Mouse (Mus musculus) liver, postnatal 0 days (tissue): Measurements from ENCODE around the gene Gm21992. TPM values are rescaled to one million over a fixed set of nuclear protein-coding genes. Genes with fewer than 3 reads are reported as not detected.

Experiments used
- ATAC-seq: fragments of 200-750 bp; cut with Nextera tagmentation; 2 replicates; pipeline ENCODE4 v1.8.0; 2017; ENCODE audit warnings: mild to moderate bottlenecking, moderate library complexity
- DNase-seq: peaks from one replicate; pipeline ENCODE4 v3.0.0-alpha.2; 2016
- H3K27ac ChIP-seq: fragments of 300-500 bp; sonication (generic); 2 replicates; pipeline ENCODE4 v1.5.1; 2014; ENCODE audit warnings: antibody characterized with exemption, moderate library complexity, mild to moderate bottlenecking, low read depth
- H3K27me3 ChIP-seq: fragments of 300-500 bp; sonication (generic); 2 replicates; pipeline ENCODE4 v1.6.1; 2014; ENCODE audit warnings: low read length, control low read depth, mixed read lengths; ENCODE audit not compliant: insufficient read depth
- H3K36me3 ChIP-seq: fragments of 300-500 bp; sonication (generic); replicated peaks from 2 replicates; pipeline ENCODE4 v1.6.1; 2014; ENCODE audit warnings: mild to moderate bottlenecking, control low read depth, low read length, moderate library complexity, mixed read lengths; ENCODE audit not compliant: insufficient read depth
- H3K4me1 ChIP-seq: fragments of 300-500 bp; sonication (generic); 2 replicates; pipeline ENCODE4 v1.6.1; 2014; ENCODE audit warnings: antibody characterized with exemption, mild to moderate bottlenecking, control low read depth; ENCODE audit not compliant: insufficient read depth
- H3K4me2 ChIP-seq: fragments of 300-500 bp; sonication (generic); 2 replicates; pipeline ENCODE4 v1.6.1; 2014; ENCODE audit warnings: low read depth, mild to moderate bottlenecking, low read length, moderate library complexity, mixed read lengths
- H3K4me3 ChIP-seq: fragments of 300-500 bp; sonication (generic); 2 replicates; pipeline ENCODE4 v1.5.1; 2014; ENCODE audit warnings: low read depth, low read length
- H3K9ac ChIP-seq: fragments of 300-500 bp; sonication (generic); replicated peaks from 2 replicates; pipeline ENCODE4 v1.6.1; 2014; ENCODE audit warnings: mild to moderate bottlenecking, moderate library complexity
- H3K9me3 ChIP-seq: fragments of 300-500 bp; sonication (generic); 2 replicates; pipeline ENCODE4 v1.6.1; 2016; ENCODE audit warnings: mild to moderate bottlenecking, control low read depth, low read length, mixed read lengths
- CTCF ChIP-seq: sonication (generic); IDR thresholded peaks from 2 replicates; pipeline ENCODE4 v1.5.1; 2016; ENCODE audit warnings: antibody characterized with exemption, low read depth
- EP300 ChIP-seq: IDR thresholded peaks from 2 replicates; pipeline ENCODE4 v1.6.1; 2016; ENCODE audit warnings: antibody characterized with exemption, low read depth, mild to moderate bottlenecking
- WGBS: fragments of 180-500 bp; shearing (Covaris S2); extraction: QIAGEN DNeasy Blood & Tissue Kit; methylation state at CpG from one replicate; pipeline ENCODE4 v1.1.7; 2014; ENCODE audit not compliant: insufficient replicate concordance; 5-methylcytosine and 5-hydroxymethylcytosine counted together
- polyA plus RNA-seq: library from polyadenylated mRNA; unstranded; fragments of >200 nt; fragmentation: Nextera tagmentation; extraction: Ambion mirVana; gene quantifications from 2 replicates; pipeline ENCODE4 v1.2.1, GENCODE M21; 2015

Gm21992 gene
- polyA plus RNA-seq, 1 experiment from 2014 or later, result 13.1 TPM

- Histone ChIP-seq H3K9me3 (0 out of 2 replicates have a peak, but pooled peaks cover 3% of the 10 kb centered on the region), H3K27me3 (no peaks in the 10 kb centered on the region), H3K9ac (peak overlapping the region; percentile 83), H3K36me3 (peaks cover 7% of the 10 kb centered on the region), H3K27ac (peak overlapping the region; percentile 96), H3K4me1 (peaks cover 26% of the 10 kb centered on the region), H3K4me3 (peak overlapping the region; percentile 74), H3K4me2 (peak overlapping the region; percentile 86)
- ATAC-seq (no peak), DNase-seq (no peak)
- WGBS, result 1% methylated on average over 17 of the region's 17 CpGs
- TF ChIP-seq EP300 (no peak), CTCF (no peak)
These were observed 708 bp downstream of the Gm21992 start for GRCm38 (mm10) chr19:4810746-4811062.

- peak overlapping the region; percentile 96 for H3K27ac ChIP-seq
- no peak for TF ChIP-seq EP300
- TF ChIP-seq CTCF, result no peak
- H3K4me1 ChIP-seq, result peaks cover 28% of the 10 kb centered on the region
- peaks cover 7% of the 10 kb centered on the region for H3K36me3 ChIP-seq
- H3K4me2 ChIP-seq, result peak overlapping the region; percentile 86
- ATAC-seq, result no peak
- H3K9ac ChIP-seq, result peak overlapping the region; percentile 83
- no peaks in the 10 kb centered on the region for H3K9me3 ChIP-seq
- no peaks in the 10 kb centered on the region for H3K27me3 ChIP-seq
- H3K4me3 ChIP-seq, result peak overlapping the region; percentile 74
- no peak for DNase-seq
- under 1% methylated on average over 14 of the region's 14 CpGs for WGBS
These were observed 1.1 kb downstream of the Gm21992 start for GRCm38 (mm10) chr19:4810309-4810708.

GRCm38 (mm10) chr19:4803283-4803682, 8.1 kb downstream of the Gm21992 start:
- H3K27ac ChIP-seq, result no peak overlapping the region
- no peaks in the 10 kb centered on the region for H3K9me3 ChIP-seq
- no peak overlapping the region for H3K4me3 ChIP-seq
- peaks cover 11% of the 10 kb centered on the region for H3K4me1 ChIP-seq
- no peak for TF ChIP-seq EP300
- TF ChIP-seq CTCF, result no peak
- H3K4me2 ChIP-seq, result no peak overlapping the region
- peaks cover 65% of the 10 kb centered on the region for H3K36me3 ChIP-seq
- no peaks in the 10 kb centered on the region for H3K27me3 ChIP-seq
- no peak overlapping the region for H3K9ac ChIP-seq
- ATAC-seq, result no peak
- no peak for DNase-seq
- WGBS, result 82% methylated on average over 10 of the region's 10 CpGs

GRCm38 (mm10) chr19:4802691-4803091, 8.7 kb downstream of the Gm21992 start:
- no peak overlapping the region for H3K27ac ChIP-seq
- H3K9ac ChIP-seq, result no peak overlapping the region
- H3K4me1 ChIP-seq, result peaks cover 6% of the 10 kb centered on the region; the same call in 1 of the 2 replicates
- ATAC-seq, result no peak
- no peaks in the 10 kb centered on the region for H3K9me3 ChIP-seq
- WGBS, result 99% methylated on average over 7 of the region's 7 CpGs
- H3K4me2 ChIP-seq, result no peak overlapping the region
- TF ChIP-seq CTCF (no peak), EP300 (no peak)
- H3K27me3 ChIP-seq, result no peaks in the 10 kb centered on the region
- H3K4me3 ChIP-seq, result no peak overlapping the region
- no peak for DNase-seq
- peaks cover 65% of the 10 kb centered on the region for H3K36me3 ChIP-seq

GRCm38 (mm10) chr19:4799083-4799482, 12.3 kb downstream of the Gm21992 start:
- 89% methylated on average over 5 of the region's 5 CpGs for WGBS

GRCm38 (mm10) chr19:4797846-4798245, 13.6 kb downstream of the Gm21992 start:
- Histone ChIP-seq H3K4me3 (no peak overlapping the region), H3K9ac (no peak overlapping the region), H3K27ac (no peak overlapping the region), H3K4me2 (no peak overlapping the region), H3K27me3 (no peaks in the 10 kb centered on the region), H3K4me1 (peaks cover 13% of the 10 kb centered on the region), H3K9me3 (no peaks in the 10 kb centered on the region), H3K36me3 (peaks cover 53% of the 10 kb centered on the region)
- ATAC-seq (no peak), DNase-seq (no peak)
- WGBS, result 88% methylated on average over 2 of the region's 2 CpGs
- TF ChIP-seq CTCF (no peak), EP300 (no peak)

More at GRCm38 (mm10) chr19:4799083-4799482, 12.3 kb downstream of the Gm21992 start:
- DNase-seq (no peak), ATAC-seq (no peak)
- Histone ChIP-seq H3K36me3 (peaks cover 65% of the 10 kb centered on the region), H3K4me2 (no peak overlapping the region), H3K4me3 (no peak overlapping the region), H3K4me1 (peaks cover 13% of the 10 kb centered on the region), H3K9ac (no peak overlapping the region), H3K27ac (no peak overlapping the region), H3K9me3 (no peaks in the 10 kb centered on the region), H3K27me3 (no peaks in the 10 kb centered on the region)
- TF ChIP-seq CTCF, result no peak
- TF ChIP-seq EP300, result no peak

- DNase-seq (no peak), ATAC-seq (no peak)
- Histone ChIP-seq H3K36me3 (peaks cover 47% of the 10 kb centered on the region), H3K4me1 (peaks cover 21% of the 10 kb centered on the region), H3K27me3 (no peaks in the 10 kb centered on the region), H3K9me3 (no peaks in the 10 kb centered on the region), H3K4me2 (no peak overlapping the region), H3K9ac (no peak overlapping the region), H3K27ac (no peak overlapping the region), H3K4me3 (no peak overlapping the region)
- WGBS, result 83% methylated on average over 1 of the region's 1 CpGs
- TF ChIP-seq CTCF (no peak), EP300 (no peak)
These were observed 15.5 kb downstream of the Gm21992 start for GRCm38 (mm10) chr19:4795929-4796328.
